Mouse (Mus musculus): ENCODE measurements around the gene Ntrk1.

DNA sequence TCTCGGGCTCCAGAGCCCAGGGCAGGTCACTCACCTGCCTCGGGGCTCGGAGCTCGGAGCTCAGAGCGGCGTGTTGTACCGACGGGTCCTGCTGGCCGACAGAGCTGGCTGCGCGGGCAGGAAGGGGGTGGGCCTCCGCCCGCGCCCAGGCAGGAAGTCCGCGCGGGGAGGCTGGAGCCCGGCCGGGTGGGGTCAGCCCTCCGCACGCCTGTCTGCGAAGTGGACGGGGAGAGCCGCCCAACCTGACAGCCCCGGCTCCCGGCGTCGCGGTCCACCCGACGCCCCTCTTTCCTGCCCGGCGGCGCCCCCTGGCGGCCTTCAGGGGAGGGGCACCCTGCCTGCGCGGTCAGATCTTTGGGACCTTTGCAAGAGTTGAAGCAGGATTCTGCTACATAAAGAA lies 26.1 kb downstream of the Ntrk1 start:
- peak; percentile 82 for TF ChIP-seq CTCF (IDR thresholded peaks at IDR 0.05; ENCODE audit: low read depth, low read length)
- TF ChIP-seq POLR2A (IDR thresholded peaks at IDR 0.05; ENCODE audit: extremely low read depth, insufficient read depth, low read length) = peak; percentile 55
